Comparison of ENCODE assay signal across 18 mouse cellular contexts in the genomic region with DNA sequence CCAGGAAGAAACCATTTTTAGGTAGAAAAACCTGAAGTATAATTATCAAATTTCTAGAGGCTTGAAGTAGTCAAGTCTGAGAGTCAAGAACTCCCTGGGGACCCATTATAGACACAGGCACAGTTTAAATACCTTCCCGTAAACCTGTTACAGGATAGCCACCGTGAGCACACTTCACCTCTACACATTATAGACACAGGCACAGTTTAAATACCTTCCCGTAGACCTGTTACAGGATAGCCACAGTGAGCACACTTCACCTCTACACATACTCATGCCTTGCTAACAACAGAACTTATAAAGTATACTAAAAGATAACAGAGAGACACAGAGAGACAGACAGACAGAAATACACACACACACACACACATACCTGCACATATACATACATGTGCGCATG. TPM values are rescaled to one million over a fixed set of nuclear protein-coding genes. Genes with fewer than 3 reads are reported as not detected.
"Had no signal": no experiment of that assay in that cellular context is flagged by ENCODE, and none has a peak within 500 bp of the region (broad histone marks: within the 10 kb centered on the region; RNA-seq: fewer than 3 reads in every experiment).

No protein-coding gene starts in this region.

- DNase-seq: retina, postnatal 1 day; right cerebral cortex, adult 18-20 months; right cerebral cortex, postnatal 14 days; right cerebral cortex, postnatal 25 days; right cerebral cortex, postnatal 4 days; spleen, adult 18-20 months; thymus, adult 18-20 months; thymus, adult 2 months; thymus, postnatal 14 days; thymus, postnatal 25 days; thymus, postnatal 36 days; thymus, postnatal 4 days had no signal

- H3K4me2 ChIP-seq: neural tube, embryonic 15.5 days; stomach, embryonic 15.5 days had no signal

- H3K27ac ChIP-seq: neural tube, embryonic 15.5 days; stomach, embryonic 15.5 days; stomach, postnatal 0 days had no signal

- H3K9ac ChIP-seq: neural tube, embryonic 15.5 days; stomach, embryonic 15.5 days had no signal

- H3K4me1 ChIP-seq: stomach, embryonic 15.5 days had no signal

- H3K4me3 ChIP-seq: neural tube, embryonic 15.5 days; stomach, embryonic 15.5 days had no signal

- H3K9me3 ChIP-seq: neural tube, embryonic 15.5 days; stomach, embryonic 15.5 days had no signal

- H3K36me3 ChIP-seq: neural tube, embryonic 15.5 days; stomach, embryonic 15.5 days had no signal

- H3K27me3 ChIP-seq: neural tube, embryonic 15.5 days; stomach, embryonic 15.5 days had no signal

RNA-seq across cellular contexts. Expression of a gene that starts 24.5 kb away (rescaled TPM):
- polyA plus RNA-seq: neural tube, embryonic 15.5 days; small intestine, adult 2 months; testis, adult 2 months; urinary bladder, adult 2 months had no signal
